Comparison of ENCODE assay signal across 25 mouse cellular contexts in genomic region chr4:106644218-106644610, GRCm38 (mm10). TPM values are rescaled to one million over a fixed set of nuclear protein-coding genes. Genes with fewer than 3 reads are reported as not detected.
A peak's percentile ranks its signal among the peaks of the same experiment; 100 is the strongest.
DNase-seq lines count a peak whose midpoint lies in the region; ATAC-seq and TF ChIP-seq lines count a peak whose summit lies in the region.
"Had no signal": no experiment of that assay in that cellular context is flagged by ENCODE, and none has a peak within 500 bp of the region (broad histone marks: within the 10 kb centered on the region; RNA-seq: fewer than 3 reads in every experiment).

No protein-coding gene starts in this region.

- no peaks in the 10 kb centered on the region for H3K36me3 ChIP-seq in lung, embryonic 14.5 days (ENCODE audit: insufficient read depth)
- H3K36me3 ChIP-seq in limb, embryonic 11.5 days (ENCODE audit: control insufficient read depth, insufficient read depth, low read length), result no peaks in the 10 kb centered on the region
- H3K36me3 ChIP-seq in stomach, embryonic 15.5 days, result no peaks in the 10 kb centered on the region
- H3K36me3 ChIP-seq in heart, embryonic 11.5 days (ENCODE audit: control insufficient read depth, insufficient read depth, low read length), result no peaks in the 10 kb centered on the region
- H3K36me3 ChIP-seq: embryonic facial prominence, embryonic 15.5 days; G1E; hindbrain, embryonic 13.5 days had no signal

- H3K27ac ChIP-seq in gastrocnemius, adult 2 months, result peak overlapping the region; percentile 77
- H3K27ac ChIP-seq in lung, embryonic 14.5 days (ENCODE audit: low read depth), result peak overlapping the region; percentile 69
- H3K27ac ChIP-seq in limb, embryonic 11.5 days (replicated peaks; ENCODE audit: low read depth, low read length), result no peak overlapping the region
- H3K27ac ChIP-seq in stomach, embryonic 15.5 days, result peak overlapping the region; percentile 62; the same call in 1 of the 2 replicates
- no peak overlapping the region for H3K27ac ChIP-seq in heart, embryonic 11.5 days (ENCODE audit: low read depth, low read length)
- H3K27ac ChIP-seq: embryonic facial prominence, embryonic 15.5 days; hindbrain, embryonic 13.5 days had no signal

- no peaks in the 10 kb centered on the region for H3K27me3 ChIP-seq in lung, embryonic 14.5 days (ENCODE audit: insufficient read depth, low read length)
- H3K27me3 ChIP-seq in limb, embryonic 11.5 days (ENCODE audit: control insufficient read depth, insufficient read depth, low read length), result no peaks in the 10 kb centered on the region
- H3K27me3 ChIP-seq in stomach, embryonic 15.5 days (replicated peaks), result no peaks in the 10 kb centered on the region
- H3K27me3 ChIP-seq in heart, embryonic 11.5 days (ENCODE audit: control insufficient read depth, insufficient read depth, low read length), result peaks cover 2% of the 10 kb centered on the region

- H3K4me2 ChIP-seq in lung, embryonic 14.5 days, result no peak overlapping the region
- 0 out of 2 replicates have a peak overlapping the region, but pooled peaks have one; percentile 22 for H3K4me2 ChIP-seq in limb, embryonic 11.5 days (ENCODE audit: low read depth, severe bottlenecking)
- no peak overlapping the region for H3K4me2 ChIP-seq in stomach, embryonic 15.5 days
- H3K4me2 ChIP-seq in heart, embryonic 11.5 days, result no peak overlapping the region
- H3K4me2 ChIP-seq: embryonic facial prominence, embryonic 15.5 days; hindbrain, embryonic 13.5 days had no signal

- no peaks in the 10 kb centered on the region for H3K9me3 ChIP-seq in lung, embryonic 14.5 days (ENCODE audit: low read depth, low read length)
- no peaks in the 10 kb centered on the region for H3K9me3 ChIP-seq in limb, embryonic 11.5 days (ENCODE audit: control insufficient read depth, low read length)
- no peaks in the 10 kb centered on the region for H3K9me3 ChIP-seq in stomach, embryonic 15.5 days
- no peaks in the 10 kb centered on the region for H3K9me3 ChIP-seq in heart, embryonic 11.5 days (replicated peaks; ENCODE audit: control insufficient read depth, low read length)
- H3K9me3 ChIP-seq: embryonic facial prominence, embryonic 15.5 days; G1E; hindbrain, embryonic 13.5 days had no signal

- no peak for TF ChIP-seq CTCF in gastrocnemius, adult 2 months (IDR thresholded peaks at IDR 0.05)
- no peak for TF ChIP-seq CTCF in lung, embryonic 14.5 days (IDR thresholded peaks at IDR 0.05; ENCODE audit: low read depth)

- intact Hi-C loops in gastrocnemius, adult 2 months (cut with DNase I), result no loop called here

- WGBS in lung, embryonic 14.5 days, result 36% methylated on average over 6 of the region's 6 CpGs
- 60% methylated on average over 6 of the region's 6 CpGs for WGBS in limb, embryonic 11.5 days
- WGBS in stomach, embryonic 15.5 days, result 54% methylated on average over 6 of the region's 6 CpGs
- 63% methylated on average over 6 of the region's 6 CpGs for WGBS in heart, embryonic 11.5 days (ENCODE audit: insufficient replicate concordance)

- no peak overlapping the region for H3K4me3 ChIP-seq in gastrocnemius, adult 2 months
- H3K4me3 ChIP-seq in lung, embryonic 14.5 days (ENCODE audit: low read depth, low read length), result no peak overlapping the region
- H3K4me3 ChIP-seq in limb, embryonic 11.5 days (ENCODE audit: low read depth, low read length), result no peak overlapping the region
- no peak overlapping the region for H3K4me3 ChIP-seq in stomach, embryonic 15.5 days (replicated peaks)
- H3K4me3 ChIP-seq in heart, embryonic 11.5 days (ENCODE audit: low read depth, low read length), result no peak overlapping the region
- H3K4me3 ChIP-seq: embryonic facial prominence, embryonic 15.5 days; hindbrain, embryonic 13.5 days had no signal

- peaks cover 16% of the 10 kb centered on the region for H3K4me1 ChIP-seq in lung, embryonic 14.5 days (ENCODE audit: insufficient read depth)
- peaks cover 7% of the 10 kb centered on the region; the same call in 1 of the 2 replicates for H3K4me1 ChIP-seq in limb, embryonic 11.5 days (ENCODE audit: control insufficient read depth, insufficient read depth, low read length)
- H3K4me1 ChIP-seq in stomach, embryonic 15.5 days, result peaks cover 12% of the 10 kb centered on the region
- H3K4me1 ChIP-seq in heart, embryonic 11.5 days (ENCODE audit: control insufficient read depth, insufficient read depth, low read length), result 0 out of 2 replicates have a peak, but pooled peaks cover 6% of the 10 kb centered on the region

- ATAC-seq in lung, embryonic 14.5 days (ENCODE audit: insufficient read depth), result no peak
- ATAC-seq in limb, embryonic 11.5 days (ENCODE audit: insufficient number of reproducible peaks, low FRiP score, low TSS enrichment, low read depth), result no peak
- no peak for ATAC-seq in stomach, embryonic 15.5 days (ENCODE audit: insufficient read depth, low FRiP score, low read depth)
- ATAC-seq in heart, embryonic 11.5 days (replicated peaks; ENCODE audit: insufficient number of reproducible peaks, low FRiP score, low TSS enrichment), result no peak
- ATAC-seq: activated CD4-positive, CD25-positive, alpha-beta regulatory T cell, adult 4 months; forebrain, postnatal 0 days; liver, postnatal 0 days; midbrain, embryonic 16.5 days had no signal

- H3K9ac ChIP-seq in lung, embryonic 14.5 days, result peak overlapping the region; percentile 24; the same call in 1 of the 2 replicates
- H3K9ac ChIP-seq in limb, embryonic 11.5 days (ENCODE audit: low read length), result no peak overlapping the region
- no peak overlapping the region for H3K9ac ChIP-seq in stomach, embryonic 15.5 days
- no peak overlapping the region for H3K9ac ChIP-seq in heart, embryonic 11.5 days (ENCODE audit: low read depth, low read length)
- H3K9ac ChIP-seq: embryonic facial prominence, embryonic 15.5 days; forebrain, postnatal 0 days; liver, postnatal 0 days had no signal

- peak; percentile 80 for DNase-seq in gastrocnemius, adult 2 months
- no peak for DNase-seq in gastrocnemius, postnatal 10 days
- DNase-seq in lung, embryonic 14.5 days, result peak; percentile 13
- no peak for DNase-seq in lung, postnatal 4 days
- no peak for DNase-seq in limb, embryonic 11.5 days (ENCODE audit: low spot score)
- DNase-seq in thymus, postnatal 25 days, result no peak
- DNase-seq: adrenal gland, postnatal 14 days; cerebellum, postnatal 10 days; forebrain, postnatal 0 days; layer of hippocampus, adult 9-11 months; liver, postnatal 0 days; lung, postnatal 36 days; thymus, adult 18-20 months had no signal

RNA-seq across cellular contexts. Expression of gene Pars2, which starts 6.7 kb away (rescaled TPM):
- total RNA-seq in gastrocnemius, adult 2 months (2021), result 1 to 10 TPM; 2.5 to 3.8 TPM
- total RNA-seq in gastrocnemius, postnatal 10 days (2021), result 1 to 10 TPM; 3.9 to 4.5 TPM
- polyA plus RNA-seq in lung, embryonic 14.5 days (2014; fragmentation: Nextera tagmentation; extraction: Ambion mirVana), result 14.3 and 14.5 TPM in 2 replicates
- 14.3 and 17.1 TPM in 2 replicates for polyA plus RNA-seq in limb, embryonic 11.5 days (2014; fragmentation: Nextera tagmentation; extraction: Ambion mirVana)
- 11.5 and 13.2 TPM in 2 replicates for polyA plus RNA-seq in stomach, embryonic 15.5 days (2015; fragmentation: Nextera tagmentation; extraction: Ambion mirVana)
- polyA plus RNA-seq in heart, embryonic 11.5 days (2014; fragmentation: Nextera tagmentation; extraction: Ambion mirVana), result 11.3 and 12.2 TPM in 2 replicates

RNA-seq across cellular contexts. Expression of gene Ttc22, which starts 22.0 kb away (rescaled TPM):
- total RNA-seq in gastrocnemius, adult 2 months (2021), result not detected
- total RNA-seq in gastrocnemius, postnatal 10 days (2021), result under 1 TPM; 0.16 to 0.26 TPM
- polyA plus RNA-seq in lung, embryonic 14.5 days (2014; fragmentation: Nextera tagmentation; extraction: Ambion mirVana), result 0.92 and 1.1 TPM in 2 replicates
- 0.07 and 0.24 TPM in 2 replicates for polyA plus RNA-seq in limb, embryonic 11.5 days (2014; fragmentation: Nextera tagmentation; extraction: Ambion mirVana)
- polyA plus RNA-seq in stomach, embryonic 15.5 days (2015; fragmentation: Nextera tagmentation; extraction: Ambion mirVana), result 7.3 and 8.2 TPM in 2 replicates
- polyA plus RNA-seq in heart, embryonic 11.5 days (2014; fragmentation: Nextera tagmentation; extraction: Ambion mirVana), result 0.43 and 0.66 TPM in 2 replicates
- total RNA-seq: adrenal gland, postnatal 14 days; G1E had no signal
- polyA plus RNA-seq: activated CD4-positive, CD25-positive, alpha-beta regulatory T cell, adult 4 months; G1E; liver, adult 2 months; liver, postnatal 0 days had no signal

RNA-seq across cellular contexts. Expression of gene Lexm, which starts 27.2 kb away (rescaled TPM):
- not detected for total RNA-seq in gastrocnemius, adult 2 months (2021)
- total RNA-seq in gastrocnemius, postnatal 10 days (2021), result not detected
- not detected in 2 replicates for polyA plus RNA-seq in lung, embryonic 14.5 days (2014; fragmentation: Nextera tagmentation; extraction: Ambion mirVana)
- polyA plus RNA-seq in limb, embryonic 11.5 days (2014; fragmentation: Nextera tagmentation; extraction: Ambion mirVana), result 0.33 TPM in 1 of 2 replicates, not detected in the other
- 0.08 TPM in 1 of 2 replicates, not detected in the other for polyA plus RNA-seq in stomach, embryonic 15.5 days (2015; fragmentation: Nextera tagmentation; extraction: Ambion mirVana)
- polyA plus RNA-seq in heart, embryonic 11.5 days (2014; fragmentation: Nextera tagmentation; extraction: Ambion mirVana), result 0.34 and 1.3 TPM in 2 replicates
- total RNA-seq: adrenal gland, postnatal 14 days; forebrain, postnatal 0 days; G1E; left cerebral cortex, adult 8-10 months; liver, adult 2 months had no signal
- polyA plus RNA-seq: activated CD4-positive, CD25-positive, alpha-beta regulatory T cell, adult 4 months; brain, embryonic 14.5 days; forebrain, postnatal 0 days; G1E; heart, postnatal 0 days; liver, adult 2 months; liver, postnatal 0 days; midbrain, embryonic 16.5 days; small intestine, adult 2 months had no signal

RNA-seq across cellular contexts. Expression of gene Ttc4, which starts 34.5 kb away (rescaled TPM):
- 10 to 100 TPM; 24.3 to 34.7 TPM for total RNA-seq in gastrocnemius, adult 2 months (2021)
- 10 to 100 TPM; 22.1 to 26.7 TPM for total RNA-seq in gastrocnemius, postnatal 10 days (2021)
- 79.1 and 80.4 TPM in 2 replicates for polyA plus RNA-seq in lung, embryonic 14.5 days (2014; fragmentation: Nextera tagmentation; extraction: Ambion mirVana)
- polyA plus RNA-seq in limb, embryonic 11.5 days (2014; fragmentation: Nextera tagmentation; extraction: Ambion mirVana), result 101 and 111 TPM in 2 replicates
- 77.9 and 80.7 TPM in 2 replicates for polyA plus RNA-seq in stomach, embryonic 15.5 days (2015; fragmentation: Nextera tagmentation; extraction: Ambion mirVana)
- 54.2 and 62.5 TPM in 2 replicates for polyA plus RNA-seq in heart, embryonic 11.5 days (2014; fragmentation: Nextera tagmentation; extraction: Ambion mirVana)

Comparison
In these comparisons a context has a peak if more than half of its experiments do, and no peak if none do; other contexts are left out.
1. DNase-seq: peak in gastrocnemius, adult 2 months (single experiment) and lung, embryonic 14.5 days (single experiment); none in gastrocnemius, postnatal 10 days (single experiment), lung, postnatal 4 days (0 of 2), limb, embryonic 11.5 days (single experiment) and thymus, postnatal 25 days (single experiment).
2. H3K27ac ChIP-seq: peak in gastrocnemius, adult 2 months (single experiment), lung, embryonic 14.5 days (single experiment) and stomach, embryonic 15.5 days (single experiment); none in limb, embryonic 11.5 days (single experiment) and heart, embryonic 11.5 days (single experiment).